In the genomic region with DNA sequence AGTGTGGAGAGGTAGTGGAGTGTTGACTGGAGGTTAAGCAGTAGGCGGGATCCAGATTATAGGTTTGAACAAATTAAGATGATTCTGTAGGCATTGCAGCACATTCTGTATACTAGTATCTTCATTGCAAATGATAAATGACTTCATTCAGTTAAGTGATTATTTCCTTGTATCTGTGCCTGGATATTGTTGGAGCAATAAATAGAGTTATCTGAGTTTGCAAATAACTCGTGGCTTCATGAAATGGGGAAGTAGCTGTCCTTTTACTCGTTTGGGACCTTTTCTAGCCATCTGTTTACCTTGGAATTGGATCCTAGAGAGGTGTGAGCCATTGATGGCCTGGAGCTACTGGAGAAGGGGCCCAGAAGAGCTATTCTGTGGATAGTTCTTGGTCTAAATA, we compare ENCODE assay signal across 18 mouse cellular contexts. TPM values are rescaled to one million over a fixed set of nuclear protein-coding genes. Genes with fewer than 3 reads are reported as not detected.
DNase-seq lines count a peak whose midpoint lies in the region; TF ChIP-seq lines count a peak whose summit lies in the region.
"Had no signal": no experiment of that assay in that cellular context is flagged by ENCODE, and none has a peak within 500 bp of the region (broad histone marks: within the 10 kb centered on the region; RNA-seq: fewer than 3 reads in every experiment).

No protein-coding gene starts in this region.

- peaks cover 5 to 8% of the 10 kb centered on the region in 2 experiments; a peak in 3 of 4 replicates for H3K4me1 ChIP-seq in MEL (ENCODE audit: control insufficient read depth in 1 of 2, insufficient read depth in 2 of 2, low read length in 2 of 2)

- no peaks in the 10 kb centered on the region for H3K9me3 ChIP-seq in MEL (replicated peaks; ENCODE audit: insufficient read depth, low read length)
- H3K9me3 ChIP-seq: G1E had no signal

- TF ChIP-seq RAD21 in MEL (IDR thresholded peaks at IDR 0.05; ENCODE audit: low read depth, low read length), result no peak

- peak; percentile 55 to 68; a peak in 3 of 4 replicates for TF ChIP-seq EP300 in MEL (IDR thresholded peaks at IDR 0.05; ENCODE audit: low read depth in 1 of 2, low read length in 2 of 2)

- H3K27me3 ChIP-seq in MEL (ENCODE audit: control insufficient read depth in 1 of 2, insufficient read depth in 2 of 2, low read length in 2 of 2), result no peaks in the 10 kb centered on the region
- H3K27me3 ChIP-seq: CH12.LX, Patski had no signal

- peaks cover 19% of the 10 kb centered on the region for H3K79me2 ChIP-seq in MEL (ENCODE audit: control insufficient read depth, insufficient read depth, low read length, poor library complexity)

- H3K36me3 ChIP-seq in MEL (ENCODE audit: control insufficient read depth in 1 of 2, insufficient read depth in 2 of 2, low read length in 2 of 2), result peaks cover 24 to 35% of the 10 kb centered on the region in 2 experiments

- intact Hi-C loops in heart, postnatal 36 days (cut with DNase I), result loop anchor here (5.0 to 10.0 kb wide), 2 partner anchors 77 to 155 kb away; no protein-coding TSS in a partner anchor

- peak; percentile 8 for DNase-seq in heart, adult 11 months
- DNase-seq in heart, postnatal 36 days, result no peak
- DNase-seq in MEL (ENCODE audit: low read depth, low spot score), result peak; percentile 49
- DNase-seq in kidney, postnatal 36 days, result no peak
- DNase-seq: adrenal gland, adult 2 months; adrenal gland, adult 8-10 months; adrenal gland, postnatal 10 days; adrenal gland, postnatal 14 days; adrenal gland, postnatal 25 days; adrenal gland, postnatal 36 days; B cell, adult 2 months; cerebellum, adult 11 months; cerebellum, adult 11-12 months; cerebellum, adult 18-20 months; cerebellum, adult 2 months had no signal

- no peak for TF ChIP-seq CTCF in MEL (IDR thresholded peaks at IDR 0.05 in 2 of 3, conservative IDR thresholded peaks at IDR 0.05 in 1 of 3; ENCODE audit: control insufficient read depth in 1 of 3, insufficient read depth in 1 of 3, low read depth in 2 of 3, low read length in 3 of 3, poor library complexity in 1 of 3, severe bottlenecking in 1 of 3)

- no peak overlapping the region for H3K9ac ChIP-seq in MEL (ENCODE audit: control insufficient read depth, low read depth, low read length, poor library complexity, severe bottlenecking)

- H3K4me3 ChIP-seq in MEL (ENCODE audit: control insufficient read depth in 1 of 2, insufficient read depth in 1 of 2, low read depth in 2 of 2, low read length in 2 of 2), result no peak overlapping the region

- no peak overlapping the region for H3K27ac ChIP-seq in MEL (ENCODE audit: control insufficient read depth, low read depth, low read length)

- TF ChIP-seq POLR2A in MEL (IDR thresholded peaks at IDR 0.05; ENCODE audit: control insufficient read depth in 1 of 2, insufficient read depth in 1 of 2, low read depth in 1 of 2, low read length in 2 of 2, poor library complexity in 1 of 2), result no peak

TF ChIP-seq in MEL, 35 proteins besides CTCF, POLR2A, EP300 and RAD21:
- TF ChIP-seq MXI1 (IDR thresholded peaks at IDR 0.05; ENCODE audit: low read depth, low read length) (peak; percentile 49; the same call in 1 of the 2 replicates), RCOR1 (IDR thresholded peaks at IDR 0.05; ENCODE audit: low read depth, low read length) (peak; percentile 44; the same call in 1 of the 2 replicates), ZKSCAN1 (IDR thresholded peaks at IDR 0.05; ENCODE audit: low read depth, low read length) (no peak), USF1 (IDR thresholded peaks at IDR 0.05; ENCODE audit: low read depth, low read length) (no peak), POLR2AphosphoS2 (IDR thresholded peaks at IDR 0.05; ENCODE audit: low read length) (no peak), UBTF (IDR thresholded peaks at IDR 0.05; ENCODE audit: borderline replicate concordance, insufficient read depth, low read depth, low read length) (no peak), SMC3 (IDR thresholded peaks at IDR 0.05; ENCODE audit: low read depth, low read length) (no peak), NELFE (IDR thresholded peaks at IDR 0.05; ENCODE audit: low read depth, low read length) (no peak), HCFC1 (IDR thresholded peaks at IDR 0.05; ENCODE audit: low read depth, low read length) (no peak), TCF12 (IDR thresholded peaks at IDR 0.05; ENCODE audit: low read depth, low read length) (peak; percentile 37; the same call in 1 of the 2 replicates), CHD1 (IDR thresholded peaks at IDR 0.05; ENCODE audit: low read depth, low read length) (no peak), SIN3A (IDR thresholded peaks at IDR 0.05; ENCODE audit: low read length) (peak; percentile 49), E2F4 (IDR thresholded peaks at IDR 0.05; ENCODE audit: borderline replicate concordance, low read depth, low read length) (no peak), POLR2AphosphoS5 (IDR thresholded peaks at IDR 0.05; ENCODE audit: borderline replicate concordance, low read depth, low read length) (no peak), MYC (IDR thresholded peaks at IDR 0.05; ENCODE audit: low read depth, low read length) (no peak), ETS1 (IDR thresholded peaks at IDR 0.05; ENCODE audit: low read depth, low read length) (peak; percentile 41; the same call in 1 of the 2 replicates), MEF2A (IDR thresholded peaks at IDR 0.05; ENCODE audit: extremely low read depth, insufficient replicate concordance, low read depth, low read length, poor library complexity, severe bottlenecking) (no peak), ELF1 (IDR thresholded peaks at IDR 0.05; ENCODE audit: low read depth, low read length) (0 out of 2 replicates have a peak, but pooled peaks have one; percentile 17), GABPA (IDR thresholded peaks at IDR 0.05; ENCODE audit: low read depth, low read length) (no peak), MAZ (IDR thresholded peaks at IDR 0.05; ENCODE audit: low read depth, low read length) (no peak), MAX (IDR thresholded peaks at IDR 0.05; ENCODE audit: low read length) (0 out of 2 replicates have a peak, but pooled peaks have one; percentile 21)

RNA-seq across cellular contexts. Expression of a gene that starts 5.1 kb away (rescaled TPM):
- total RNA-seq in heart, postnatal 36 days (2021), result not detected
- not detected in 2 replicates for total RNA-seq in MEL (2012; rRNA removed)
- polyA plus RNA-seq in MEL (2012; ENCODE audit: insufficient read depth in 1 of 2, insufficient read length in 2 of 2, low read depth in 1 of 2, low replicate concordance in 2 of 2, missing spikeins in 1 of 2), result not detected
- polyA plus RNA-seq: G1E had no signal

RNA-seq across cellular contexts. Expression of a gene that starts 8.4 kb away (rescaled TPM):
- 10 to 100 TPM; 14.6 to 17.0 TPM for total RNA-seq in heart, postnatal 36 days (2021)
- total RNA-seq in MEL (2012; rRNA removed), result 33.1 and 36.9 TPM in 2 replicates
- polyA plus RNA-seq in MEL (2012; ENCODE audit: insufficient read depth in 1 of 2, insufficient read length in 2 of 2, low read depth in 1 of 2, low replicate concordance in 2 of 2, missing spikeins in 1 of 2), result 10 to 100 TPM in 1 of 2 experiments, not detected in 1; 45.3 TPM

RNA-seq across cellular contexts. Expression of a gene that starts 8.5 kb away (rescaled TPM):
- total RNA-seq in heart, postnatal 36 days (2021), result 100 to 1,000 TPM; 418 to 460 TPM
- 45.7 and 51.8 TPM in 2 replicates for total RNA-seq in MEL (2012; rRNA removed)
- 10 to 100 TPM in 1 of 2 experiments, not detected in 1; 57.3 TPM for polyA plus RNA-seq in MEL (2012; ENCODE audit: insufficient read depth in 1 of 2, insufficient read length in 2 of 2, low read depth in 1 of 2, low replicate concordance in 2 of 2, missing spikeins in 1 of 2)

RNA-seq across cellular contexts. Expression of a gene that starts 38.4 kb away (rescaled TPM):
- total RNA-seq in heart, postnatal 36 days (2021), result 100 to 1,000 TPM; 136 to 147 TPM
- total RNA-seq in MEL (2012; rRNA removed), result 32.7 and 39.5 TPM in 2 replicates
- polyA plus RNA-seq in MEL (2012; ENCODE audit: insufficient read depth in 1 of 2, insufficient read length in 2 of 2, low read depth in 1 of 2, low replicate concordance in 2 of 2, missing spikeins in 1 of 2), result 10 to 100 TPM; 48.8 to 62.6 TPM

Comparison
In these comparisons a context has a peak if more than half of its experiments do, and no peak if none do; other contexts are left out.
1. DNase-seq: peak in heart, adult 11 months (single experiment) and MEL (single experiment); none in heart, postnatal 36 days (0 of 2) and kidney, postnatal 36 days (0 of 2).